Mouse (Mus musculus): ENCODE results near the gene Rcsd1. TPM values are rescaled to one million over a fixed set of nuclear protein-coding genes. Genes with fewer than 3 reads are reported as not detected.
A peak's percentile ranks its signal among the peaks of the same experiment; 100 is the strongest.

Rcsd1 gene
- polyA plus RNA-seq, 1 experiment from 2014 or later: 81.2 TPM

- H3K4me2 ChIP-seq (ENCODE audit: low read length): no peak overlapping the region
- no peak overlapping the region for H3K9ac ChIP-seq (ENCODE audit: low read length)
- H3K27ac ChIP-seq (replicated peaks in 1 of 2; ENCODE audit: control insufficient read depth in 1 of 2, insufficient read depth in 1 of 2, low read depth in 2 of 2, low read length in 2 of 2): no peak overlapping the region
- WGBS: 51% methylated on average over 4 of the region's 4 CpGs
- H3K9me3 ChIP-seq (ENCODE audit: control insufficient read depth, low read length): no peaks in the 10 kb centered on the region
- H3K4me1 ChIP-seq (ENCODE audit: control insufficient read depth in 2 of 2, insufficient read depth in 2 of 2, low read length in 2 of 2): no peaks in the 10 kb centered on the region; a peak in 1 of 4 replicates
- H3K4me3 ChIP-seq (ENCODE audit: control insufficient read depth in 1 of 2, insufficient read depth in 1 of 2, low read depth in 1 of 2, low read length in 2 of 2): no peak overlapping the region
- H3K27me3 ChIP-seq (ENCODE audit: control insufficient read depth, insufficient read depth, low read length): no peaks in the 10 kb centered on the region
- peaks cover 27% of the 10 kb centered on the region for H3K36me3 ChIP-seq (ENCODE audit: control insufficient read depth, insufficient read depth, low read length)
- ATAC-seq (ENCODE audit: insufficient number of reproducible peaks, insufficient read depth, low FRiP score, low read depth): no peak
These were observed 64.5 kb downstream of the Rcsd1 start for GRCm38 (mm10) chr1:165645102-165645501.

- H3K4me3 ChIP-seq (ENCODE audit: control insufficient read depth in 1 of 2, insufficient read depth in 1 of 2, low read depth in 1 of 2, low read length in 2 of 2): no peak overlapping the region
- WGBS: 68% methylated on average over 5 of the region's 5 CpGs
- no peak for ATAC-seq (ENCODE audit: insufficient number of reproducible peaks, insufficient read depth, low FRiP score, low read depth)
- no peak overlapping the region for H3K9ac ChIP-seq (ENCODE audit: low read length)
- no peaks in the 10 kb centered on the region for H3K27me3 ChIP-seq (ENCODE audit: control insufficient read depth, insufficient read depth, low read length)
- H3K4me2 ChIP-seq (ENCODE audit: low read length): 0 out of 2 replicates have a peak overlapping the region, but pooled peaks have one; percentile 30
- no peaks in the 10 kb centered on the region for H3K9me3 ChIP-seq (ENCODE audit: control insufficient read depth, low read length)
- H3K4me1 ChIP-seq (ENCODE audit: control insufficient read depth in 2 of 2, insufficient read depth in 2 of 2, low read length in 2 of 2): peaks cover 3 to 8% of the 10 kb centered on the region in 2 experiments; a peak in 3 of 4 replicates
- H3K36me3 ChIP-seq (ENCODE audit: control insufficient read depth, insufficient read depth, low read length): peaks cover 13% of the 10 kb centered on the region
- no peak overlapping the region for H3K27ac ChIP-seq (replicated peaks in 1 of 2; ENCODE audit: control insufficient read depth in 1 of 2, insufficient read depth in 1 of 2, low read depth in 2 of 2, low read length in 2 of 2)
These were observed 65.8 kb downstream of the Rcsd1 start for GRCm38 (mm10) chr1:165643735-165644134.

GRCm38 (mm10) chr1:165642780-165643311, 66.7 kb downstream of the Rcsd1 start:
- H3K27ac ChIP-seq (replicated peaks in 1 of 2; ENCODE audit: control insufficient read depth in 1 of 2, insufficient read depth in 1 of 2, low read depth in 2 of 2, low read length in 2 of 2): peak overlapping the region; percentile 87 to 90
- peaks cover 3 to 8% of the 10 kb centered on the region in 2 experiments; a peak in 3 of 4 replicates for H3K4me1 ChIP-seq (ENCODE audit: control insufficient read depth in 2 of 2, insufficient read depth in 2 of 2, low read length in 2 of 2)
- H3K9me3 ChIP-seq (ENCODE audit: control insufficient read depth, low read length): no peaks in the 10 kb centered on the region
- peak overlapping the region; percentile 64 for H3K4me2 ChIP-seq (ENCODE audit: low read length)
- no peaks in the 10 kb centered on the region for H3K27me3 ChIP-seq (ENCODE audit: control insufficient read depth, insufficient read depth, low read length)
- peaks cover 5% of the 10 kb centered on the region for H3K36me3 ChIP-seq (ENCODE audit: control insufficient read depth, insufficient read depth, low read length)
- peak overlapping the region; percentile 74 for H3K4me3 ChIP-seq (ENCODE audit: control insufficient read depth in 1 of 2, insufficient read depth in 1 of 2, low read depth in 1 of 2, low read length in 2 of 2)
- ATAC-seq (ENCODE audit: insufficient number of reproducible peaks, insufficient read depth, low FRiP score, low read depth): peak; percentile 42
- 1% methylated on average over 16 of the region's 16 CpGs for WGBS
- H3K9ac ChIP-seq (ENCODE audit: low read length): peak overlapping the region; percentile 90

- H3K27ac ChIP-seq (replicated peaks in 1 of 2; ENCODE audit: control insufficient read depth in 1 of 2, insufficient read depth in 1 of 2, low read depth in 2 of 2, low read length in 2 of 2): peak overlapping the region; percentile 87 to 90
- peak overlapping the region; percentile 90 for H3K9ac ChIP-seq (ENCODE audit: low read length)
- no peaks in the 10 kb centered on the region for H3K36me3 ChIP-seq (ENCODE audit: control insufficient read depth, insufficient read depth, low read length)
- under 1% methylated on average over 75 of the region's 75 CpGs for WGBS
- H3K9me3 ChIP-seq (ENCODE audit: control insufficient read depth, low read length): no peaks in the 10 kb centered on the region
- peak overlapping the region; percentile 74 to 77 for H3K4me3 ChIP-seq (ENCODE audit: control insufficient read depth in 1 of 2, insufficient read depth in 1 of 2, low read depth in 1 of 2, low read length in 2 of 2)
- H3K27me3 ChIP-seq (ENCODE audit: control insufficient read depth, insufficient read depth, low read length): no peaks in the 10 kb centered on the region
- H3K4me1 ChIP-seq (ENCODE audit: control insufficient read depth in 2 of 2, insufficient read depth in 2 of 2, low read length in 2 of 2): peaks cover 3 to 8% of the 10 kb centered on the region in 2 experiments; a peak in 3 of 4 replicates
- H3K4me2 ChIP-seq (ENCODE audit: low read length): peak overlapping the region; percentile 64
- peak; percentile 77 for ATAC-seq (ENCODE audit: insufficient number of reproducible peaks, insufficient read depth, low FRiP score, low read depth)
These were observed 67.5 kb downstream of the Rcsd1 start for GRCm38 (mm10) chr1:165641786-165642771.

GRCm38 (mm10) chr1:165641271-165641771, 68.2 kb downstream of the Rcsd1 start:
- Histone ChIP-seq H3K9ac (ENCODE audit: low read length) (peak overlapping the region; percentile 79), H3K27me3 (ENCODE audit: control insufficient read depth, insufficient read depth, low read length) (no peaks in the 10 kb centered on the region), H3K9me3 (ENCODE audit: control insufficient read depth, low read length) (no peaks in the 10 kb centered on the region), H3K27ac (replicated peaks in 1 of 2; ENCODE audit: control insufficient read depth in 1 of 2, insufficient read depth in 1 of 2, low read depth in 2 of 2, low read length in 2 of 2) (peak overlapping the region in 1 of 2 experiments; percentile 84; a peak in 1 of 4 replicates), H3K36me3 (ENCODE audit: control insufficient read depth, insufficient read depth, low read length) (no peaks in the 10 kb centered on the region), H3K4me1 (ENCODE audit: control insufficient read depth in 2 of 2, insufficient read depth in 2 of 2, low read length in 2 of 2) (peaks cover 3 to 8% of the 10 kb centered on the region in 2 experiments; a peak in 3 of 4 replicates), H3K4me2 (ENCODE audit: low read length) (peak overlapping the region; percentile 64), H3K4me3 (ENCODE audit: control insufficient read depth in 1 of 2, insufficient read depth in 1 of 2, low read depth in 1 of 2, low read length in 2 of 2) (peak overlapping the region; percentile 74 to 77)
- WGBS: 5% methylated on average over 16 of the region's 16 CpGs
- ATAC-seq (ENCODE audit: insufficient number of reproducible peaks, insufficient read depth, low FRiP score, low read depth): no peak

GRCm38 (mm10) chr1:165636289-165636688, 73.3 kb downstream of the Rcsd1 start:
- no peak for ATAC-seq (ENCODE audit: insufficient number of reproducible peaks, insufficient read depth, low FRiP score, low read depth)
- Histone ChIP-seq H3K4me2 (ENCODE audit: low read length) (no peak overlapping the region), H3K36me3 (ENCODE audit: control insufficient read depth, insufficient read depth, low read length) (no peaks in the 10 kb centered on the region), H3K9ac (ENCODE audit: low read length) (no peak overlapping the region), H3K27ac (replicated peaks in 1 of 2; ENCODE audit: control insufficient read depth in 1 of 2, insufficient read depth in 1 of 2, low read depth in 2 of 2, low read length in 2 of 2) (no peak overlapping the region), H3K4me1 (ENCODE audit: control insufficient read depth in 2 of 2, insufficient read depth in 2 of 2, low read length in 2 of 2) (peaks cover 15 to 36% of the 10 kb centered on the region in 2 experiments), H3K9me3 (ENCODE audit: control insufficient read depth, low read length) (no peaks in the 10 kb centered on the region), H3K4me3 (ENCODE audit: control insufficient read depth in 1 of 2, insufficient read depth in 1 of 2, low read depth in 1 of 2, low read length in 2 of 2) (no peak overlapping the region), H3K27me3 (ENCODE audit: control insufficient read depth, insufficient read depth, low read length) (no peaks in the 10 kb centered on the region)
- 83% methylated on average over 8 of the region's 8 CpGs for WGBS

- H3K36me3 ChIP-seq (ENCODE audit: control insufficient read depth, insufficient read depth, low read length): no peaks in the 10 kb centered on the region
- WGBS: 32% methylated on average over 17 of the region's 17 CpGs
- H3K9ac ChIP-seq (ENCODE audit: low read length): peak overlapping the region; percentile 91
- H3K4me2 ChIP-seq (ENCODE audit: low read length): peak overlapping the region; percentile 69
- peak overlapping the region; percentile 86 to 95 for H3K27ac ChIP-seq (replicated peaks in 1 of 2; ENCODE audit: control insufficient read depth in 1 of 2, insufficient read depth in 1 of 2, low read depth in 2 of 2, low read length in 2 of 2)
- H3K9me3 ChIP-seq (ENCODE audit: control insufficient read depth, low read length): no peaks in the 10 kb centered on the region
- H3K4me1 ChIP-seq (ENCODE audit: control insufficient read depth in 2 of 2, insufficient read depth in 2 of 2, low read length in 2 of 2): peaks cover 18 to 43% of the 10 kb centered on the region in 2 experiments
- ATAC-seq (ENCODE audit: insufficient number of reproducible peaks, insufficient read depth, low FRiP score, low read depth): no peak
- H3K27me3 ChIP-seq (ENCODE audit: control insufficient read depth, insufficient read depth, low read length): no peaks in the 10 kb centered on the region
- peak overlapping the region; percentile 57 to 89 for H3K4me3 ChIP-seq (ENCODE audit: control insufficient read depth in 1 of 2, insufficient read depth in 1 of 2, low read depth in 1 of 2, low read length in 2 of 2)
These were observed 74.3 kb downstream of the Rcsd1 start for GRCm38 (mm10) chr1:165635055-165635897.
